Mouse (Mus musculus): ENCODE measurements around the gene Tmco5b.

- TF ChIP-seq POLR2A (IDR thresholded peaks at IDR 0.05; ENCODE audit: low read depth, low read length) = no peak
- no peak for TF ChIP-seq CTCF (conservative IDR thresholded peaks at IDR 0.05; ENCODE audit: insufficient read depth, insufficient read length, low read depth, low read length)
These were observed 17.7 kb downstream of the Tmco5b start for GRCm38 (mm10) chr2:113303240-113303538.

All from kidney, adult 2 months (tissue).